Mouse (Mus musculus): ENCODE measurements around the gene Olfr469. TPM values are rescaled to one million over a fixed set of nuclear protein-coding genes. Genes with fewer than 3 reads are reported as not detected.

The Olfr469 gene
- polyA plus RNA-seq (2014; fragmentation: Illumina TruSeq; extraction: RNeasy Lipid Tissue Mini Kit (QIAGEN cat#74804); ENCODE audit: low read depth, low replicate concordance), result not detected

DNA sequence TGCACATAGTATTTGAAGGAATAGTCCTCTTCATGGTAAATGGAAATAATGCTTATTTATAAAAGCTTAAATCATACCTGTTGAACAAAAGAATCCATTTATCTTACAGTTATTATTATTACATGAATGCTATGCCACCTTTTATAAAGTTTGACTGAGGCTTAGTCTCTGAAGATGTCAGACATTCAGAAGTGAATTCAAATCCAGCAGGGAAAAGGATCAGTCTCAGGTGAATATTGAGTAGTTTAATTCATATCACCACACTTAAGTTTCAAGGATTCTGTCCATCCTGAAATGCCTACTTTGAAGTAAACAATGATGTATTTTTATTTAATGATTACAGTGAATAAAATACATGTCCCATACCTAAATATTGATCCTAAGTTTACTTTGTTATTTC lies at the start of gene Olfr469:
TSS of gene Olfr469 (minus strand) at position 101 of the 400 bp plus-strand sequence.

DNA sequence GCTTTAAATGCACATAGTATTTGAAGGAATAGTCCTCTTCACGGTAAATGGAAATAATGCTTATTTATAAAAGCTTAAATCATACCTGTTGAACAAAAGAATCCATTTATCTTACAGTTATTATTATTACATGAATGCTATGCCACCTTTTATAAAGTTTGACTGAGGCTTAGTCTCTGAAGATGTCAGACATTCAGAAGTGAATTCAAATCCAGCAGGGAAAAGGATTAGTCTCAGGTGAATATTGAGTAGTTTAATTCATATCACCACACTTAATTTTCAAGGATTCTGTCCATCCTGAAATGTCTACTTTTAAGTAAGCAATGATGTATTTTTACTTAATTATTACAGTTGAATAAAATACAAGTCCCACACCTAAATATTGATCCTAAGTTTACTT lies 22.0 kb upstream of the Olfr469 start, which contains the start of gene Olfr470:
TSS of gene Olfr470 (minus strand) at position 101 of the 400 bp plus-strand sequence.

DNA sequence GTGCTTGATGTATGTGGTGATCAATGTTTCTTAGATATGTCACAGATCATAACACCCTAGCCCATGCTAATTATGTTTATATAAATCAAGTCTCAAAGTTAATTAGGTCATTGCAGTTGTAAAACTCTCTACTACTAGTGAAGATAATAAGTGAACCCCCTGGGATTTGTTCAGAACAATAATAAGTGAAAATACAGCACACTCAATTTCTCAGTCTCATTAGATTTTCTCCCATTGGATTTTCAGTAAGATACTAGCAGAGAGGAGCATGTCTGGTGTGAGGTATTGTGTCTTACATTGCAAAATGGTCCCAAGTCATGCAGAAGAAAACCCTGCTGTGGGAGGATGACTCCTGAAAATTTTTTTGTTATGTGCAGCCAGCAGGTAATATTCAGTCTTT lies 13.4 kb downstream of the Olfr469 start, which contains the start of gene Olfr467:
TSS of gene Olfr467 (plus strand) at position 301 of the 400 bp plus-strand sequence.

DNA sequence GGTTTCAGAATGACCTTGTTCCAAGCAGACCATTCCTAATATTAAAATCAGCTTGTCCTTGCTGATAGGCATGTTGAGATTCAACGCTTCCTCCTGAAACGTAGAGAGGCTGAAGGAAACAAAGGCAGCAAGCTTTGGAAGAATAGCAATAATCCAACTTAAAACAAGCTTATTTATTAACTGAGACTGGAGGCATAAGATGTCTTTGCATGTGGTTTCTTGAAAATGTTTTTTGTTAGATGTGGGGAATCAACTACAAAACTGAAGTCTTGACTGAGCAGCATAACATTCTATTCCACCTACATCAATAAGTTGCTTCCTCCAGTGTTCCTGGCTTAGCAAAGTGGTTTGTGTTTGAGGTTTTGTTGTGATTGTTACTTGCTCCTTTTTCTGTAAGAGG lies 24.2 kb downstream of the Olfr469 start, which contains the start of gene Ovch2:
TSS of gene Ovch2 (minus strand) at position 101 of the 400 bp plus-strand sequence.

Other genes with a start within 250 kb of the Olfr469 start
- gene Ppfibp2, start 230.3 kb downstream of the Olfr469 start, polyA plus RNA-seq (2014; fragmentation: Illumina TruSeq; extraction: RNeasy Lipid Tissue Mini Kit (QIAGEN cat#74804); ENCODE audit: low read depth, low replicate concordance), result 7.8 TPM
- not detected for gene 5330417H12Rik, start 200.4 kb downstream of the Olfr469 start, polyA plus RNA-seq (2014; fragmentation: Illumina TruSeq; extraction: RNeasy Lipid Tissue Mini Kit (QIAGEN cat#74804); ENCODE audit: low read depth, low replicate concordance)
- gene Cyb5r2, start 67.5 kb downstream of the Olfr469 start, polyA plus RNA-seq (2014; fragmentation: Illumina TruSeq; extraction: RNeasy Lipid Tissue Mini Kit (QIAGEN cat#74804); ENCODE audit: low read depth, low replicate concordance), result not detected
- gene Ovch2, start 24.3 kb downstream of the Olfr469 start, polyA plus RNA-seq (2014; fragmentation: Illumina TruSeq; extraction: RNeasy Lipid Tissue Mini Kit (QIAGEN cat#74804); ENCODE audit: low read depth, low replicate concordance), result not detected
- not detected for gene Olfr467, start 13.3 kb downstream of the Olfr469 start, polyA plus RNA-seq (2014; fragmentation: Illumina TruSeq; extraction: RNeasy Lipid Tissue Mini Kit (QIAGEN cat#74804); ENCODE audit: low read depth, low replicate concordance)
- not detected for gene Olfr470, start 21.9 kb upstream of the Olfr469 start, polyA plus RNA-seq (2014; fragmentation: Illumina TruSeq; extraction: RNeasy Lipid Tissue Mini Kit (QIAGEN cat#74804); ENCODE audit: low read depth, low replicate concordance)
- gene Olfr472, start 72.4 kb upstream of the Olfr469 start, polyA plus RNA-seq (2014; fragmentation: Illumina TruSeq; extraction: RNeasy Lipid Tissue Mini Kit (QIAGEN cat#74804); ENCODE audit: low read depth, low replicate concordance), result not detected
- not detected for gene Olfr473, start 104.9 kb upstream of the Olfr469 start, polyA plus RNA-seq (2014; fragmentation: Illumina TruSeq; extraction: RNeasy Lipid Tissue Mini Kit (QIAGEN cat#74804); ENCODE audit: low read depth, low replicate concordance)
- not detected for gene Olfr474, start 129.1 kb upstream of the Olfr469 start, polyA plus RNA-seq (2014; fragmentation: Illumina TruSeq; extraction: RNeasy Lipid Tissue Mini Kit (QIAGEN cat#74804); ENCODE audit: low read depth, low replicate concordance)
- gene Olfr476, start 139.3 kb upstream of the Olfr469 start, polyA plus RNA-seq (2014; fragmentation: Illumina TruSeq; extraction: RNeasy Lipid Tissue Mini Kit (QIAGEN cat#74804); ENCODE audit: low read depth, low replicate concordance), result not detected
- gene Olfr477, start 161.2 kb upstream of the Olfr469 start, polyA plus RNA-seq (2014; fragmentation: Illumina TruSeq; extraction: RNeasy Lipid Tissue Mini Kit (QIAGEN cat#74804); ENCODE audit: low read depth, low replicate concordance), result not detected
- gene Olfr478, start 208.4 kb upstream of the Olfr469 start, polyA plus RNA-seq (2014; fragmentation: Illumina TruSeq; extraction: RNeasy Lipid Tissue Mini Kit (QIAGEN cat#74804); ENCODE audit: low read depth, low replicate concordance), result not detected
- gene Olfr479, start 225.2 kb upstream of the Olfr469 start, polyA plus RNA-seq (2014; fragmentation: Illumina TruSeq; extraction: RNeasy Lipid Tissue Mini Kit (QIAGEN cat#74804); ENCODE audit: low read depth, low replicate concordance), result not detected
- not detected for gene Olfr480, start 241.8 kb upstream of the Olfr469 start, polyA plus RNA-seq (2014; fragmentation: Illumina TruSeq; extraction: RNeasy Lipid Tissue Mini Kit (QIAGEN cat#74804); ENCODE audit: low read depth, low replicate concordance)